Mouse (Mus musculus): ENCODE measurements around the gene Tom1l2.

Tom1l2 gene

DNA sequence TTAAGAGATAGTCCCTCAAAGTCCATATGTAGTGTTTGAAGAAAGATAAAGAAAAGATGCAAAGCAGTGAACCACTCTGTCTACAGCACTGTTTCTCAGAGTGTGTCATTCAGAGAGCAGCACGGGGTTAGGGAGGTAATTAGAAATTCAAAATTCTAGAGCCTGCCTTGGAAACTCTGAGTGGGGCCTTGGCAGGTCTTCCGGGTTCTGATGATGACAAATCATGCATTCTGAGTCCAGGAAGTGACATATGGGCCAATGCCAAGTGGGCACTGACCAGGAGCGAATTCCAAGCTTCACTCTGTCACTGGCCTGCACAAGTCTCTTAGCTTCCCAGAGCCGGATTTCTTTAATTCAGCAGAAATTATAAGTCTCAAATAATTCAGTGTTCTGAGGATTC lies 6.2 kb downstream of the Tom1l2 start:
- no peak for DNase-seq (ENCODE audit: low read depth, low spot score)

DNA sequence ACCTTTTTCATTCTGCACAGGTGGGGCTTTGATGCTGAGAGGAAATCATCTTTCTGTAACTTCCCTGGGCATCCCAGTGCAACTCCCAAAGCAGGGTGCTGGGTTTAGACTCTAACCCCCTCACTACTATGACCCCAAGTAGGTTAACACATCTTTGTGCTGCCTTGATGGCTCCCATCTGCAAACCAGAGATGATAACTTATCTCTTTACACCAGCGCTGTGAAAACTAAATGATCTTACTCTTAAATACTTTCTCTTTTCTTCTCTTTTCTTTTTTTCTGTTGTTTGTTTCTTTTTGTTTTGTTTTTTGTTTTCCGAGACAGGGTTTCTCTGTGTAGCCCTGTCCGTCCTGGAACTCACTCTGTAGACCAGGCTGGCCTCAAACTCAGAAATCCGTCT lies 6.8 kb downstream of the Tom1l2 start:
- DNase-seq (ENCODE audit: low read depth, low spot score), result no peak

DNA sequence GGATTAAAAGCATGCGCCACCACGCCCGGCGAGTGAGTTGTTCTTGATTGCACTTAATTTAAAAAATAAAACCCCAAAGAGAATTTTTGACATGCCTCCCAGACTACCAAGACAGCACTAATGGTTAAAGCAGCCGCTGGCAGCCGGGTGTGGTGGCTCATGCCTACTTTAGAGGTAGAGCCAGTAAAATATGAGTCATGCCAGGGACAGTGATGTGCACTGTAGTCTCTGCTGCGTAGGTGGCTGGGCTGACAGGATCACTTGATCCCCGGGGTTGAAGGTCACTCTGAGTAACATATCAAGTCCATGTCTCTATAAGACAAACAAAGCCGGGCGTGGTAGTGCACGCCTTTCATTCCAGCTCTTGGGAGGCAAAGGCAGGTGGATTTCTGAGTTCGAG lies 13.3 kb downstream of the Tom1l2 start:
- DNase-seq (ENCODE audit: low read depth, low spot score), result no peak

DNA sequence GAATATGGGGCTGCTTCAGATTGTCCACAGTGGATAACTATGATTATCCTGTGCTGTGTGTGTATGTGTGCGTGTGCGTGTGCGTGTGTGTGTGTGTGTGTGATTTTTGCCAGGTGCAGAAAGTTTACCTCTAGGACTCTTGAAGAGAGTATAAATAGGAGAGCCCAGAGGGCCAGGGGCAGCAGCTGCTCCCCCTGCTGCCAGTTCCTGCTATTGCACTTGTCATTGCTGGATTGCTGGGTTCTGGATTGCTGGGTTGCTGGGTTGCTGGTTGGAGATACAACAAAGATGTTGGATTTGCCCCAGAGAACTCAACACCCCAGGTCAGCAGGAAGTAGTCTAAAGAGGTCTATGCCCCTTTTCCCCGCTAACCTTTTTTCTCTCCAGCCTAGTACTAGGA lies 14.4 kb downstream of the Tom1l2 start:
- DNase-seq (ENCODE audit: low read depth, low spot score), result peak; percentile 55

DNA sequence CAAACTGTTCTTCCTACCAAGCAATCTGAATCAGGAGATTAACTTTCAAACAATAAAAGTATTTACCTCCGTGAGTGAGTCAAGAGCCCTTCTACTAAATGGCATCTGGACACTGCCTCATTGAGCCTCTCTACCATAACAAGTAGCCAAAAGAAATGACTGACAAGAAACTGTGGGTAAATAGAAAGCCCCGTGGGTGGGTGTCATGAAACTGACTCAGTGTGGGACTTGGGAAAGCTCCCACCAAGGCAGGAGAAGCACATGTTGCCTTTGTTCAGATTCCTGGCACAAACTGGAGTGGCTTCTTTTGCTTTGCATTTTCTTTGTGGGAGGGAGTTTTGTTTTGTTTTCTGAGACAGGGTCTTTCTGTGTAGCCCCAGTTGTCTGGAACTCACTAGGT lies 16.9 kb downstream of the Tom1l2 start:
- DNase-seq (ENCODE audit: low read depth, low spot score), result no peak

DNA sequence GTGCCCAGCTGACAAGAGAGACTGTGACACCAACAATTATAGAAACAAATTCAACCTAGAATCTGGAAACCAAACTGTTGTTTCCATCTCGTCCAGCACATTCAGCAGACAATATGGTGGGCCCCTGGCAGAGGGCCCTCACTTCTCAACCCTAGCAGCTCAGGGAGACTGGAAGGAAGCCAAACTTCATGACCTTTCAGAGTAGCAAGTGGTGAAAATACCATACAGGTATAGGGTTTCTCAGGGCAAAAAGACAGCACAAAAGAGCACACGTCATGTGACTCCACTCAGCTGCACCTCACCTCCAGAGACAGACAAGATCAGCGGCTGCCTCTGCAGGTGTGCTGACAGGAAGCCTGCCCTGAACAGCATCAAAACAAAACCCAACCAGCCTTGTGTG lies 18.6 kb downstream of the Tom1l2 start:
- DNase-seq (ENCODE audit: low read depth, low spot score), result peak; percentile 38

DNA sequence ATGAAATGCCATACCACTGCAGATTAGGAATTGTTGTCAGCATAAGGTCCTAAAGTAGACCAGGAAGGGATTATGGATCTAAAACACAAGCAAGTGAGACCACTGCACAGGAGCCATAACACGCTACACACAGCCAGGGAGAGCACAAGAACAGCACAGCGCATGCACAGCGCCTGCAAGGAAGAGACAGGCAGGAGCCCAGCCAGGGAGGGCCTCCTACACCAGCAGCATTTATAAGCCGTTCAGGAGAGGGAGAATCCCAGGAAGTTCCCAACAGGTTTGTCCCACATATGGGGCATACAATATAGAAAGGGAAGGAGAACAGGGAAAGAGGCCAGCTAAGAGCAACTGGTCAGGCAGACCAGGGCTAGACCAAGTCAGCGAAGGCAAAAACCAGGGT lies 19.2 kb downstream of the Tom1l2 start:
- DNase-seq (ENCODE audit: low read depth, low spot score), result no peak

DNA sequence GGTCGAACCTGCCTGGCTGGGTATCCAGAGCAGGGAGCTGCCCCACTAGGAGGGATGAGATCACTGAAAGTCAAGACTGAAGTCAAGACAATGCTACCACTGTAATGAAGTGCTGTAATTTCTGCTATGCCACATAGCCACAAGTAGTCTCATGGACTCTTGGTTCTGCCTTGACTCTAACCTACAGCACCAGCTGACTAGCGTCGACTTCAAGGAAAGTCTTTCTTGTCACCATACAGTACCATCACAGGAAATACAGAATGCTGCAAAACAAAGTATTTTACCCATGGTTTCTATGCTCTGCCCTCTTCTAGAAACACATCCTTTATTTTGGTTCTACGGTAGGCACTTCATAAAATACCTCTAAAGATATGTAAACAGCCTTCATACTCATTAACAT lies 22.2 kb downstream of the Tom1l2 start:
- DNase-seq (ENCODE audit: low read depth, low spot score), result no peak

DNA sequence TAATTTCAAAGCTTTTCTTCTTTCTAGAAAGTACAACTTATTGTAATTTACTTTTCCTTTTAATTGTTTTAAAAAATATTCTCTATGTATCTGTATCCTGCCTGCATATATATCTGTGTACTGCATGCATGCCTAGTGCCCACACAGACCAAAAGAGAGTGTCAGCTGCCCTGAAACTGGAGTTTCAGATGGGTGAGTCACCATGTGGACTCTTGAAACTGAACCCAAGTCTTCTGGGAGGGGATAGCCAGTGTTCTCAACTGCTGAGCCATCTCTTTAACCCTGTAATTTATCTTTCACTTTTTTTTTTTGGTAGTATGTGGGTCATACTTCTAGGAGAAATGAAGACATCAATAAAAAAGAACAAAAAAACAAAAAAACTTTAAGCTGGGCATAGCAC lies 29.0 kb downstream of the Tom1l2 start:
- DNase-seq (ENCODE audit: low read depth, low spot score), result no peak

DNA sequence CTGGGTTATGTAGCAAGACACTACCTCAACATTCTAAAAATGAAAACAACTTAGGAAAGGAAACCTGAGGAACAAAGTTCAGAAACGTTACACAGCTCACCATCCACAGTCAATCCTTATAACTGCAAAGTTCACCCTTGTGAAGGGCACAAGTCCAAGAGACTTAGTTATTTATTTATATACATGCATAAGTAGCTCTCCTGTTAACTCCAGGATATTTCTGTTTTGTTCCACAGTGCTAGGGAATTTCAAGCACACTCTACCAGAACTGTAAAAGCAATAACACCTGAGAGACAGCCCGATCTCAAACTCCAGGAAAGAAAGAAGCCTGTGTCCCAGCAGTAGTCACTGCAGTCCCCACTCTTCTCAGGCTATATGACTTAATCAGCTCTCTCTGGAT lies 31.3 kb downstream of the Tom1l2 start:
- DNase-seq (ENCODE audit: low read depth, low spot score), result no peak

DNA sequence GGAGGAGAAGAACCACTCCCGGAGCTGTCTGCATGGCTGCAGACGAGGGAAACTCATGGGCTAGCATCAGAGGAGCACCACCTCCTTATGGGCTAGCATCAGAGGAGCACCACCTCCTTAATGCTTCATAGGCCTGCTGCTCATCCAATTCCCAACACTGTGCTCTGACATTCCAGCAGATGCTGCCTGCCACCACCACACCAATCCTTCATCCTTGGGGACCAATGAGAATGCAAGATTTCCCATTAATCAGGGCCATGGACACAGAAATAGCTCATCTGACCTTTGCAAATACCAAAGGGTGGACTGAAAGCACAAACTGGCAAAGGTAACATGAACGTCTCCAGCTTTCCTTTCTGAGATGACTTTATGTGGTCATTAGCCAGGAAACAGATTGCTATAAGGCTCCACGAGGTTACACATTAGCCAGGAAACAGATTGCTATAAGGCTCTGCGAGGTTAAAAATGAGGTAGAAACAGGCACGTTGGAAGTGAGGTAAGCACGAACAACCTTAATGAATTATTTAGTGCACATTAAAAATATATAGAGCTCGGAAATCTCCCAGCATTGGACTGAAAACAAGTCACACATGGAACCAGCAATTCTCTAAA lies 32.2 kb downstream of the Tom1l2 start:
- no peak for DNase-seq (ENCODE audit: low read depth, low spot score)

DNA sequence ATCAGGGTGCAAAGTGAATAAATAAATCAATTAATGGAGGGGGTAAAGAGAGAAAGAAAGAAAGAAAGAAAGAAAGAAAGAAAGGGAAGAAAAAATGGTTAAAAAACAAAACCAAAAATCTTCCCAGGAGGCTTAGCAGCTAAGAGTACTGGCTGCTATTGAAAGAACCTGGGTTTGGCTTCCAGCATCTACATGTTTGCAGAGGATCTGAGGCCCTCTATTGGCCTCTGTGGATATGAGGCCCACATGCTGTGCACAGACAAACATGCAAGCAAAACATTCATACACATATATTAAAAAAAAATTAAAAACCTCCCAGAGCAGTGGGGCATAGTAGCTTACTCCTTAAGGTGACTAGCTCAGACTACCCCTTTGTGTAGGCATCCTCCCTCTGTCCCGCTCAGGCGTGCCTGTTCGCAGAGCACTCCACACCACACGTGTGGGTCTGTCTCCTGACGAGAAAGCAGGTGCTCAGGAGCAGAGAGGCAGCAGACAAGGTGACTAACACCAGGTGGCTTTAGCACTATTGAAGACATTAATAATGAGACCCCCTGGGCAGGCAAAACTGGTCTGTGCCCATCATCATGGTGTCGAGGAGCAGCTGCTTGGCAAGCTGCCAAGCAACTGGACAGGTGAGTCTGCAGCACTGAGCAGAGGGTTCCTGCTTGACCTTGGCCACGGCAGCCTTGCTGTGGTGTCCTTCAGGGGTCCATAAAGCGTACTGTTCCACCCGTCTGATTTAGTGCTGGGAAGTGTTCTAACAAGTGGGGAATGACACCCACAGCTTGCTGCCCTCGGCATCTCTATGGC lies 33.2 kb downstream of the Tom1l2 start:
- no peak for DNase-seq (ENCODE audit: low read depth, low spot score)

DNA sequence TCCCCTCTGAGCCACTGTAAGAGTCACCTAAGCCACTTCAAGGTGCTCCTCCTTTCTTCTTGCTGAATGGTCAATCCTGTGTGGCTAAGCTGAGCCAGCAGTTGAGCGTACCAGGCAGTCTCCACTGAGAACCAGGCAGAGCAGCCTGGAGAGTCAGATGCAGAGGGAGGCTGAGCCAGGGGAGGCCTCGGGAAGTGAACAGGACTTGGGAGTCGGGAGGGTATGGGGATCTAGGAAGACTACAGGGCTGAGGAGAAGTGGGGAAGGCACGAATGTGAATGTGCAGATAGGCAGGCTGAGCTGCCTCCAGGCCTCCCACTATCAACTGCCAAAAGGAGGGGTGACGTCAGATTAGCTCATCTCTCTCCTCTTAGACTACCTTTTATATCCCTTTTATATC lies 34.0 kb downstream of the Tom1l2 start:
- DNase-seq (ENCODE audit: low read depth, low spot score), result no peak

DNA sequence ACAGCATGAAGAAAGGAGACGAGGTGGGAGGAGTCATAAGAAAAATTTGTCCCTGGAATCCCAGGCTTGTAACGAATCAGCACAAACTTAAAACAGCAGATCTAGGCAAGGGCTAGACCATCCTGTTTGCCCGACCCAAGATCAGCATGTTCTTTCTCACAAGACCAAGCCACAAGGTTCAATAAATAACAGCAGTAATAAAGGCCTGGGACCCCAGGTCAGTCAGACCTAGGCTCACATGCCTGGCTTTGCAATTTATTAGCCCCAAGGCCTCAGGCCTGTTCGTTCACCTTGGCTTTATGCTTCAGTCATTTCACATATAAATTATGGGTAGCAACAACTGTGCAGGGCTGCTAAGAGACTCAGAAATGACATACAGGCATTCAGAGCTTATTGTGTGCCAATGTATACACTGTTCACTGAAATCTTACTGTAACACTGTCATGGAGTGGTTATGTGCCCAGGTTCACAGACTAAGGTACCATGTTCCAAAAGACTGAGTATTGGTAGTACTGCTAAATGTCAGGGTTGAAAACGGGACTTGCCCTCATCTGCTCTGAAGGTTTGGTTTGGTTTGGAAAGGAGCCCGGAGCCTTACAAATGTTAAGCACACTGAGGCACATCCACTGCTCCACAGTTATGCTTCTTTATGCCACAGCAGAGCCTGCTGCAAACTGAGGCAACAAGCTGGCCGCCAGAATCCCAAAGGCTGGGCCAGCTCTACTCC lies 35.2 kb downstream of the Tom1l2 start:
- no peak for DNase-seq (ENCODE audit: low read depth, low spot score)

DNA sequence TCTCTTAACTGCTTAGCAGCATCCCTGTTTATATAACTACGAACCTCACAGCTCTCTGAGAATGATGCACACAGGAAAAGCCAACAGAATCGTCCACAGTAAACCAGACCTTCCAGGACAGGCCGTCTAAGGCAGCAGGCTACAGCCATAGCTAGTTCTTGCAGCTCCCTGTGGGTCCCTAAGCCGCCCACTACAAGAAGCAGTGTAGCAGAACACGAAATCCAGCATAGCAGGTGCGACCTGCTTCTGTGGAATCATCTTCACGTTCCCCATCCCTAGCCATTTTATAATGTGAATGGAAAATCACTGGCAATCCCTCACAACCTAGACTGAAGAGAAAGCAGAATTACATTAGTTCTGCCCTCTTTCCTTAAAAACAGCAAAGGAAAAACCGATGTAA lies 35.8 kb downstream of the Tom1l2 start:
- no peak for DNase-seq (ENCODE audit: low read depth, low spot score)

DNA sequence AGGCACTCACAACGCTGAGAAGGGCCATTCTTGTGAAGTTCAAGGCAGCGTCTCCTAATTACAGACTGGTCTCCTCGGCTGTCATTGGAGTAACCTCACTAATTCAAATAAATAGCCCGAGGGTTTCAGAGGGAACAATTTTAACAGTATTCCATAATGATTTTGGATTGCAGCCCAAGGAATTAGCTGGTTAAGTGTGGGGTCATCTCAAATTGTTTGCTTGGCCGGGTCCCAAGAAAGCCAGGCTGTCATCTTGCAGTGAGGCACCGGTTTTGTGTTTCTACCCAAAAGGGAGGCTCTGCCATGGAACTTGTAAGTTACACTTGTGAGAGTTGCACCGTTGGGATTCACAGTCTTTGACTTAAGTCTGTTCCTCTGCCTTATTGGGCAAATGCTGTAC lies 36.5 kb downstream of the Tom1l2 start:
- no peak for DNase-seq (ENCODE audit: low read depth, low spot score)

DNA sequence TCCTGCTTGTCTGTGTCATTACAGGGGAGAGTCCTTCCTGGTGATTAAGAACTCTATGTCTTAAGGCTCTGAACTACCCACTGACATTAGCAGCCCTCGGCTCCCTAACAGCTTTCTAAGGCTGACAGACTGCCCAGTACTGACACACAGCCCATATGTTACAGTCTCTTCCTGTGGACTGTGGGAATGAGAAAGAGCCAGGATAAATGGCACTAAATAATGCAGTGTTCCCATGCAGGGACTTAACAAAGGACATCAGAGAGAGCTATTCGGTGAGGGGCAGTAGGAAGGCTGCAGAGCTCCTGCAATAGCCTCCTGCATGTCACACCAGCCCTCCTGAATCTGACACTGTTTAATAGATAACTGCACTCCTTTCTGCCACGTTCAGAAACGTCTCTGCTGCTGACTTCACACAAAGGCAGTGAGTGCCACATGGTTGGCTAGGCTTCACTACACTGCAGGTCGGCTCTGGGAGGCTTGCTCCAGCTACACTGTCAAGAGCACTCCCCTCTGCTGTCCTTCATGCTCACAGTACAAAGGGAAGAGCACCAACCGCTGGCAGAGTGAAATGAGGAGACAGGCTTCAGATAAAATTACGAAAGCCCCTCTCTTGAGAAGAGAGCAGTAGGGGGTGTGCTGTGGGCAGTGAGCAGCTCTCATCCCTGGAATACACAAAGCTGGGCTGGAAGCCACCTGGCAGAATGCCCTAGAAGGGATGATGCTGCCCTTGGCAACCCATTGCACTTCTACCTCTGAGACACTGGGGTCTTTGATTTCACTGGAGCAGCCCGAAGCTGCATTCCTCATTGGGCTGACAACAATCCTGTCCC lies 41.5 kb downstream of the Tom1l2 start:
- DNase-seq (ENCODE audit: low read depth, low spot score), result no peak

DNA sequence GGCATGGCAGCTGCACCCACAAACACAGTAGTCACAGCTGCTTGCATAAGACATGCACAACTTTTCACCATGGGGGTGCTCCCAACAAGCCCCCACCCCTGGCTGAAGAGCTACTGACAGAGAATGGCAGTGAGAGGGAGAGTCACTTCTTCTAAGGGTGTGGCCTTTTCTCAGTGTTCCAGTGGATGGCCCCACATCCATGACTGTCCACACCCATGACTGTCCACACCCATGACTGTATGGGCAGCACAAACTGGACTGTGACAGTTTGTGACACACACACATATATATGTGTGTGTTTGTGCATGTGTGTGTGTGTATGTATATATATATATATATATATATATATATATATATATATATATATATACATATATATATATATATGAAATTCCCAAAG lies 42.8 kb downstream of the Tom1l2 start:
- no peak for DNase-seq (ENCODE audit: low read depth, low spot score)

DNA sequence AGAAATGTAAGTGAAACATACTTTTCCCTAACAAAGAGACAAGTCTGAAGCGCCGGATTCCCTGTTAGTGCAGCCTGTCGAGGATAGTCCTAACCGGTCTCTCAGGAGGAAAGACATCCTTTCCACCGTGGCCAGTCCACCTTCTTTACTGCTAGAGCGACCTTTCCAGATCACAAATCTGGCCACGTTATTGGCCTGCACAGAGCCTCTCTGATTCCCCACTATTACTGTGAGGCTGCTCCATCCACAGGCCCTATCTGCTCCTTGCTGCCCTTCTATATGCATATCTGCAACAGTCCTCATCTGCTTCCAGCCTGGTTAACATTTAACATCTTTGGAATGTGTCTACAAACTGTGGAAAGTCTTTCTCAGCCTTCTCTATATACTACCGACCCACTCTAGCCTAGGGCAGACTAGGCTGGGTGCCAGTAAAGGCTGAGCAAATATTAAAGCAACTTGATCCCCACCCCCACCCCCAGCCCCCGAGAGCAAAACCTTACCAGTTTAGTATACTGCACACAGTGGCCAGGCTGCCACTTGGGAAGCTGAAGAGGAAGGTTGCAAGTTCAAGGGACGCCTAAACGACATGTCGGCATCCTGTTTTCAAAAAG lies 44.1 kb downstream of the Tom1l2 start:
- DNase-seq (ENCODE audit: low read depth, low spot score), result no peak

DNA sequence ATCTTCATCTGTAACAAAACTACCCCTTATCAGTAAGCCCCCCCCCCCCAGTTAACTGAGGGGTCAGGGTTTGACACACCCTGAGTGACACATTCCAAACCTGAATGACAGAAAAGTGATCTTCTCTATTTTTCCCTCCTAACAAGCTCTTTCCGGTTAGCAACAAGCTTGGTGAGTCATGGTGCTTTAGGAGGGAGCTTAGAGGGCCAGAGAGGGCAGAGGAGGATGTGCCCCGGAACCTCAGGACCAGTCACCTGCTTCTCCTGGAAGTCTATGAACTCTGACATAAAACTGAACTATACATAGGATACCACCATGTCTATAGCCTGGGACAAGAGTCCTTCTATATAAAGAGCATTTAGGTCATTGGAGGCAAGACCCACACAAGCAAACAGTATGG lies 44.6 kb downstream of the Tom1l2 start:
- no peak for DNase-seq (ENCODE audit: low read depth, low spot score)

DNA sequence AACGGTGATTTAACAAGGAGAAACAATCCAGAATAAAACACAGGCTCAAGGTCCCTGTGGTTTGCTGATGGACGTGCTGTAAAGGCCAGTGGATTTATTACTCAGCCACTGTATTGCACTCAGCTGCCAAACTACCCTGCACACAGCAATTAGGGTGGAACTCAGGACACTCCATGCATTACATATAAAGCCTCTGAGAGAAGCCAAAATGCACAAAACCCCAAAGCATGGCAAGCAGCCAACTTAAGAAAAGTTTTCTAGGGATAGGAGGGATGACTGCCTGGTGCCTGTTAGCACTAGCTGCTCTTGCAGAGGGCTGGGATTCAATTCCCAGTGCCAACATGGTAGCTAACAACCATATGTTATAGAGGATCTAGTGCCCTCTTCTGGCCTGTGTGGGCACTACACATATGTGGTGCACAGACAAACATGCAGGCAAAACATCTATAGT lies 45.3 kb downstream of the Tom1l2 start:
- DNase-seq (ENCODE audit: low read depth, low spot score), result peak; percentile 45
